Mouse (Mus musculus) 3134 (cell line): ENCODE data around the gene Nudt15.

Experiments
- DNase-seq: peaks from one replicate; pipeline ENCODE4 v3.0.0-alpha.2; 2011; ENCODE audit warnings: low spot score; ENCODE audit not compliant: insufficient read length; ENCODE audit errors: extremely low read depth

The Nudt15 gene

DNA sequence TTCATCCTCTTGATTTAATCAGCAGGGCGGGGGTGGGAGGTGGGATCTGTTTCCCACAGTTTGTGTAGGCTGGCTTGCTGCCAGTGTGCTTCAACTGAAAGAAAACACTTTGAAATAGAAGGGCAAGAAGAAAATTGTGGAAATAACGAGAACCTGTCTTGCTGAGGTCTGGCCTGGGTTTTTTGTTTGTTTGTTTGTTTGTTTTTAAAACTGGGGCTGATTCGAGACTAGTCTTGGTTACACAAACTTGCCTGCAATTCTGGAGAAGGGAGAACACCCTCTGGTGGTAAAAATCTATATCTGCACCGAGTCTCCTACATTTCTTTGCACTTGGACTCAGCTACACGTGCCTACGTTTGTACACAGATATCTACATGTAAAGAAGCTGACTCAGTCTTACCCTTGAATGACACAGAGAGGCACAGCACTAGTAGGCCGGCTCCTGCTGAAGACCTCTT, 73.4 kb downstream of the Nudt15 start:
- peak; percentile 53 for DNase-seq

DNA sequence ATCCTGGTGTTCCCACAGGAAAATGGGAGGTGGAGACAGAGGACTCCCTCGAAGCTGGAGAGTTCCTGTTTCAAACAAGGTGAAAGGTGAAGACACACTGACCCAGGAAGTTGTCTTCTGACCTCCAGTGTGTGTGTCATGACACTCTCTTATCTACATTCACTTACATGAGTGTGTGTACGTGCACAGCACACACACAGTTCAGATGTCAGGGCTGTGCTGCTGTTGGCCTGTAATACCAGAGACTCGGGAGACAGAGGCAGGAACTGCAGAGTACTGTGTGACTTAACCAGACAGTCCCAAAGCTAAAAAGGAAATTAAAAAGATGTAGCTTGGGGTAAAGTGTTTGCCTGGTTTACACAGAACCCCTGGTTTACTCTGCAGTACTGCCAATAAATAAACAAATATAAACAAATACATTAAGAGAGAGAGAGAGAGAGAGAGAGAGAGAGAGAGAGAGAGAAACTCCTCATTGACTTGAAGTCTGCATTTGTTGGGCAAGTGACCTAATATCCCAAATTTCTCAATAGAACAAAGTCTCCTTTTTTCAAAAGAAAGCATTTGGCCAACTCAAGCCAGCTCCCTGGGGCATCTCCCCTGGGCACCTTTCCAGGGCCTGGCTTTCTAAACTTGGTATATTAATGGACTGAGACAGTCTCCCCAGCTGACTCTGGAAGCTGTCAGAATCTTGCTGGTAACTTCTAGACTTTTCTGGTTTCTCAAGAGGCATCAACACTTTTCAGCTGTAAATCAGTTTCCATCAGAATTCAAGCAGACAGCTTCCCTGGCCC, 74.2 kb downstream of the Nudt15 start:
- peak; percentile 53 for DNase-seq

DNA sequence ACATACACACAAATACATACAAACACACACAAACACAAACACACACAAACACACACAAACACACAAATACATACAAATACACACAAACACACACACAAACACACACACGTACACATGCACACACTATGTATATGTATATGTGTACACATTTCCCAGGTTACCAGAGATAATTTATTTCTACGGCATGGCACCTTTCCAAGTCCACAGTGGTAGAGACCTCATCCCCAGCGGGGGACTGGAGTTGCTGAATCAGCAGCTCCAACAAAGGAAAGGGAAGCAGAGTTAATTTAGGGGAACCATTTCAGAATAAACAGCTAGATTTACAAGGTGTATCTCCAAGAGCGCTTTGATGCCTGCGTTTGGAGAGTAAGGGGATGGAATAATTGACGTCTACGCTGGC, 75.8 kb downstream of the Nudt15 start:
- DNase-seq: no peak

GRCm38 (mm10) chr14:73470593-73470992, 77.4 kb downstream of the Nudt15 start:
- DNase-seq: no peak

- DNase-seq: no peak
Measured at GRCm38 (mm10) chr14:73469506-73469905, 78.5 kb downstream of the Nudt15 start.
